Mouse (Mus musculus): ENCODE data around the gene Gm3435.
"Not testable (repeated sequence)": the region's sequence is repeated elsewhere in the genome, so short reads cannot be mapped to it uniquely, and the experiment has no call there.

The Gm3435 gene

DNA sequence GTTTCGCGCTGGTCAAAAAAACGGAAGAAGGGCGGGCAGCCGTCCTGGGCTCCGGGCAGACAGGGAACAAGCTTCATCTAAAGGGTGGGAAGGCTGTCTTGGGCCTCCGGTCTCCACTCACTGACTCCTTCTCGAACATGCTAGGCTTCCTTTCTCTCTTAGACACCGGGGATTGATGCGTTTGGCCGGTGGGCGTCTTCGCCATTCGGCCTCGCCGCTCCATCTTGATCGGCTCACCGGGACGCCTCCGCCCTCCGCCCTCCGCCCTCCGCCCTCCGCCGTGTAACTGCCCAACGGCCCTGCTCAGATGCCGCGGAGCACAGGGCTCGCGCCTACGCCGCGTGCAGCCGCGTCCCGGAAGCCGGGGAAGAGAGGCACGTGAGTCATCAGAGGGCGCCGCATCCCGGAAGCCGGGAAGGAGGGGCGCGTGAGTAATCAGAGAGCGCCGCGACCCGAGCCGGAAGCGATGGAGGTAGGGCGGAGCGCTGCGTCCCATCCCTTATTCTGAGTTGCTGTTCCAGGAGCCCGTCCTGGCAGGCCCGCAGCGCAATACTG is 31.3 kb downstream of the Gm3435 start, which contains the start of the genes Ermard, Tcte3 and Gm3448:
Gene Ermard, plus strand, starts transcription at position 34 of the 555 bp plus-strand sequence.
Gene Tcte3, minus strand, starts transcription at position 314 of the 555 bp plus-strand sequence.
Gene Gm3448, minus strand, starts transcription at position 363 of the 555 bp plus-strand sequence.
- DNase-seq, result peak; percentile 44

DNA sequence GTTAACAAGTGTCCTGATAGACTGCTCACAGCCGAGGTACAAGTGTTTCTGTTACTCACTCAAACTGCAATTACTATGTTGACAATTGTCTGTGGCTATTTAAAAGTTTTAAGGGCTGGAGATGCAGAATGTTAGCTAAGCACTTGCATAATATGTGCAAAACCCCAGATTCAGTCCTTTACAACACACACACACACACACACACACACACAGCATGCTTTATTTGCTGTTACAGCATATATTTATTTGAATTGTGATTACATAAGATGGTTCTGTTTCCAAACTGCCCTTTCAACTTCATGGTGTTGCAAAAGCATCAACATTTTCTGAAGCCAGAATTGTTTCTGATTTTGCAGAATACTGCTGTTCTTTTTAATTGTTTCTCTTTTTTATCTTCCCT is 40.4 kb downstream of the Gm3435 start:
- not testable (repeated sequence) for DNase-seq

DNA sequence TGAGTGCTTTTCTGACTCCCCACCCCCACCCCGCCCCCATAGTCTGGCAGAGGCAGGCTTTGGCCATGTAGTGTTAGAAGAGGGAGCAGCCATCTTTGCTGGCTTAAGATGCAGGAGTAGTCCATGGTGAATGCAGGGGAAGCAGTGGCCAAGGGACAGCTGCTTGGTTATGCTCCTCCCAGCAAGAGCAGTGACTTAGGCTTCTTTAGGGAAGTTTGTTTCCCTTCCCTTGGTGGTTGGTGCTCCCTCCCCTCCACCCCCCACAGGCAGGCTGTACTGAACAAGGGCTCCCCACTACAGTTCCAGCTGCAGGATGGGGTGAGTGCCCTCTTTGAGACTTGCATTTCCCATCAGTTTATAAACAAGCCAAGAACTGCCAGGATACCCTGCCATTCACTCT is 42.8 kb downstream of the Gm3435 start:
- DNase-seq, result not testable (repeated sequence)

DNA sequence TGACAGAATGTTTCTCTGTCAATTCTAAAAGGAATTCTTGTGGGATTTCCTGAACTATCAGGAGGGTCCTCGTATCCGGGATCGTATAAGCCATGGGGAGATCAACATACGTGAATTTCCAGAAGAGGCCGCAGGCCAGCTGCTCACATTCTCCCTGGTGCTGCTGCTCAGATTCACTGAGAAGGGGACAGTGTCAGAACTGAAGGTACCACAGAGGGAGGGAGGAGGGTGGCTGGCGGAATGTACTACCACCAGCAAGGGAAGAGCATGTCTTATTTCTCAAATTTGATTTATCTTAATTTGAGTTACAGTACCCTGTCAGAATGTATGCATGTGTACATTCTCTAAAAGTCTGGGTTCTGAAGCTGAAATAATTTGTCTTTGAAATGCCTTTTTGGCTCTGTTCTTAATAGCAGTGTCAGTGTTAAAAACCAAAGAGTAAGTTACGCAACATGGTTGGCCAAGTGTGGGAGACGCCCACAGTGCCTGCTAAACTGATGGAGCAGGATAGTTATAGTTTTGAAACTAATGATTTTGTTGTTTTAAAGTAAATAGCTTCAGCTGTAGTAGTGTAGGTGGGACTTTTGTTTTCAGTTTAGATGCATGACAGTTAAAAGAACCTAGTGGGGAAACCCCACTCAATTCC is 43.3 kb downstream of the Gm3435 start:
- DNase-seq, result not testable (repeated sequence)

DNA sequence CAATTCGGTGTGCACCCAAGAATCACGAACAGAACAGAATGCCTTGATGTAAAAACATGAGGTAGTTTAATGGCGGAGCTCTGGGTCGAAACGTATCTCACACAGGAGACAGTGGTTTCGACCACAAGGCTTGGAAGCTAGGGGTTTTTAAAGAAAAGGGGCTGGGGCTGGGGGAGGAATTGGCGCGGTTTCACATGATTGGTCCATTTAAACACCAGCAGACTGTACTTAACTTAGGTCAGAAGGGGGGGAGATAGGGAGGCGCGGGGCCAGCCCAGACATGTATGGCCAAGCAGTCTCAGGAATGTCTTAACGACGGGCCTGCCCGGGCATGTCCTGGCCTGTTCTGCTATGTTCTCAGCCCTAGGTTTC is 43.8 kb downstream of the Gm3435 start:
- not testable (repeated sequence) for DNase-seq

DNA sequence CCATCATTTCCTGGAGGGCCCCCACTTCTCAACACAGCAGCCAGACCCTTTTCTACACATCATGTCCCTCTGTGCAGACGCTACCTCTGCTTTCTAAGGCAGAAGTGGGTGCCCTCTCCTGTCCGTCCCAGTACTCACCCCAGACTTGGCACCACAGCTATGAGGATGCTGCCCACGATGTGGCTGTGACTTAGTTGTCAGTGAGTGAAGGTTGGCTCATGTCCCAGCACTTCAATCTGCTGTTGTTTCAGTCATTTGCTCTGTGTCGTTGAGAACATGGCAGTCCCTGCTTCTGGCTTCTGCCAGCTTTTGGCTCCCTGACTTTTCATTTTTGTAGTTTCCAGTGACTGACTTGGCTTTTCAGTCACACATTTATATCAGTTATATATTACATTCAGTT is 45.9 kb downstream of the Gm3435 start:
- no peak for DNase-seq

DNA sequence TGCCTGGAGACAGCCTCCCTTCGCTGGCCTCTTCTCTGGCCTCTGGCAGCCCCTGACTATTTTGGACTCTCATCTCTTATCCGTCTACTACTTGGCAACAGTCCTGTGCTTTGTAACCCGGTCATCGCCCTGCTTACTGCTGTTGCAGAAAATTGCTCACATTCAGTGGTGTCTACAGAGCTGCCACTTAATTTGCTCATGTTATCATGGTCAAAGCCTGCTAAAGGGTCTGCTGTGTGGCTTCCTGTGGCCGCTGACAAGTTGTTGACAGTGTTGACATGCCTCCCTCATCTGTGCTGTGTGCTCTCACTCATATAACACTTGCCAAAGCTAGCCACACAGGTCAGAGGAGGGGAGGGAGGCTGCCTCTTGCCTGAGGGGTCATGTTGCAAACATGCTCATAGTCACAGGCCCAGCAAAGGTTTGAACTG is 48.2 kb downstream of the Gm3435 start:
- DNase-seq, result no peak

DNA sequence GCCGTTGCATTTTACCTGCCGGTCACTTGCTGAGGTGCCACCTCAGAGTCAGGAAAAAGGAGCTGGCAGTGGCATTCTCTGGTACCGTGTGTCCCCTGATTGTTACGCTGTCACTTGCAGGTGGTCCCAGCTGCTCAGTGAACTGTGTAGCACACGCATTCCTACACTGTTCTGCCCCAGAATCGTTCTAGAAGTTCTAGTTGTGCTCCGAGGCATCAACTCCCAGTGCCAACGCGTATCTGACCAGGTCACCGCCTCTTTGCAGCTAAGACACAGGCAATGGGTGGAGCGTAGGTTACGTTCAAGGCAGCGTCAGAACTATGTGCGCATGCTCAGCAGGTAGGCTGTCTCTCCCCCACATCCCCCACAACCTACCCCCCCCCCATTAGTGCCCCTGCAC is 49.7 kb downstream of the Gm3435 start:
- DNase-seq, result no peak

DNA sequence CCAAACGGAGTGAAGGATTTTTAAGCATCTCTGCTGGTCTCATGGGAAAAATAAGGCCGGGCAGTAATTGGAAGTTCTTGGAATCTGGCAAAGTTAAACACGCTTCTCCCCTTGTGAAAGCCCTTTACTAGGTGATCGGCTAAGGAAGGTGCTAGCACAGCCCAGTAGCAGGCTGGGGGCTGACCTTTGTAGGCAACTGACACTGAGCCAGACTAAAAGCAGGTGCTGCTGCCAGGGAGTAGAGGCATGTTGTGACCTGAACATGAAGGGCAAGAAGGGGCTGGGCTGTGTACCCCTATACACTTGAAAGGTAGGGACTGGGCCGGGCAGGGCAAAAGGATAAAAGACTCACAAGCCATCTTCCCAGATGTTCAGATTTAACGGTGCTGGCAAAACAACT is 50.4 kb downstream of the Gm3435 start:
- DNase-seq, result no peak

DNA sequence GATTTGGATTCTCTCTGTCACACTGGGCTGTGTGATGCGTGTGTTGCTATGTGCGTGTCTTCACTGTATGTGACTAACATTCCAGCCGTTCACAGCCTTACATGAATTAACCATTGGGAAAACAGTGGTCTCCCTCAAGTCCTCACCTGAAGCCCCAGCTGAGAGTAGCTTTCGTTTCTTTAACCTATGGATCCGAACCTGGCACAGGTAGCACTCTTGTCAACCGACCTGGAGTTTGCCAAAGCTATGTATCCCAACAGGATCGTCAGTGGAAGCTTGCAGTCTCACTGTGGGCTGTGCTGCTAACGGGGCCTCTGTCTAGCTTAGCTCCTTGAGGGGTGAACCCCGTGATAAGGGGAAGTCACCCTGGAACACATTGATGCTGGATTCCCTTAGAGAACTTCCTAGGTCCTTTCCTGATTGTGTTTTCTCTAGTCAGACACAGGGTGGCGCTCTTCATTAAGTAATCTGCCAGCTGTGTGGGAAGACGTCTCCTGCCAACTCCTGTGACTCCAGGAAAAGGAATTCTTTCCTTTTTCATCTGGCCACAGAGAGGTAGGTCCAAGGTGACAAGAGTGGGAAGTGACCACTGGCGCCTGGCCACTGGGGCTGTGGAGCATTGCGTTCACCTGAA is 55.5 kb downstream of the Gm3435 start:
- peak; percentile 56 for DNase-seq

DNA sequence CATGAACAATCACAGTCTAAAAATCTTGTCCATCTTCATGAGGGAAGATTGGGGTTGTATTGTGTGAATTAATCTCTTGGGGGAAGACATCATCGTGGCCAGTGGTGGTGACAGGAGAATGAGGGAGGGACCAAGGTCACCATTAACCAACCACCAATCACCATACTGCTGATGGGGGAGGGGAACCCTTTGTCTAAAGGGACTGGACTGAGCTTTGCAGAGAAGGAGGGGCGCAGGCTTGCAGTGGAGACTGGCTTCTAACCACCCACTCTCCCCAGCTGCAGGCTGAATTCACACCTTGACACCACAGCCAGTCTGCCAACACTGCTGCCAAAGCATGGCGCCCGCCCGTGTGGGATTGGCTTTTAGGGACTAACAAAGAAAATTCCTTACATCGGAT is 56.1 kb downstream of the Gm3435 start:
- no peak for DNase-seq

DNA sequence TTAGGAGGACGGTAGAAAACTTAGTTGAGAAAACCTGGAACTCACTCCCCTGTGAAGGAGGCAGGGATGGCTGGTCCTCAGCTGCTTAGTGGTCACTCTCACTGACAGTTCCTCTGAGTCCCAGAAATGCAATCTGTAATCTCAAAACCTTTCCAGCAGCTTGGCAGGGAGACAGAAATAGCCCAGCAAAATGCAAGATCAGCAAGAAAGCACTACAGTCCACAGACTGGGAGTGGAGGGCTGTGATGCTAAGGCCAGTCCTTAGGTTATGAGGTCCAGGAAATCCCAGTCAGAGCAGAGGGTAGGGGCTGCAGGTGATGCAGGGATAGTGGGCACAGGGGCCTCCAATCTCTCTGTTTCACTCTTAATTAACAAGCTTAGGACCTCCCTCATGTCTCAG is 56.9 kb downstream of the Gm3435 start:
- no peak for DNase-seq

DNA sequence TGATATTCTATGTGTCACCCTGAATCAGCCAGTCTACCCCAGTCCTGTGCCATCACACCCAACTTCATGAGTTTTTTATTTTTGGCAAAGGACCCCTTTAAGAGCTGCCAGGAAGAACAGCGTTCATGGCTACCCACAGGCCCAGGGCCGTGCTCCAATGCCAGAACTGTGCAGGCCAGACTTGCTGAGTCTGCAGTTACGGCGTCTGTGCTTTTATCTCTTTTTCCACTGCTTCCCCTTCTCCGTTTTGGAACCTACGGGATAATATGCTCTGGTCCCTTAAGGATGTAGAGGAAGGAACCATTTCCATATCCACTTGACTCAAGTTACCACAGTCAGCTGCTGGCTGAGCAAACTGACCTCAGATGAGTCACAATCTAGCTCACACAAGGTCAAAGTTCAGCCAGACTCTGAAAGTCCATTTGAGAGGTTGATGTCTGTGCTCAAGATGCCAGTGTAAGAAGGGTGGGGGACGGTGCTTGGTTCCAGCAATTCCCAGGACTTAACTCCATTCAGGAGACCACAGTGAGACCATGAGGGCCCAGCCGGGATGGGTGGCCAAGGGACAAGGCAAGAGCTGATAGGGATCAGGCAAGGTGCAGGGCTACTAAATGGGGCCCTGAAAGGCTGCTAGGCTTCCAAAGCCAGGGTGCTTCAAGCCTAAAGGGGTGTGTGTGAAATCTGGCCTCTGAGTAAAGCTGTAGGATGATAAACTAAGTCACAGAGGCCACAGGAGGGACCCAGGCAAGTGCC is 58.2 kb downstream of the Gm3435 start:
- DNase-seq, result no peak

DNA sequence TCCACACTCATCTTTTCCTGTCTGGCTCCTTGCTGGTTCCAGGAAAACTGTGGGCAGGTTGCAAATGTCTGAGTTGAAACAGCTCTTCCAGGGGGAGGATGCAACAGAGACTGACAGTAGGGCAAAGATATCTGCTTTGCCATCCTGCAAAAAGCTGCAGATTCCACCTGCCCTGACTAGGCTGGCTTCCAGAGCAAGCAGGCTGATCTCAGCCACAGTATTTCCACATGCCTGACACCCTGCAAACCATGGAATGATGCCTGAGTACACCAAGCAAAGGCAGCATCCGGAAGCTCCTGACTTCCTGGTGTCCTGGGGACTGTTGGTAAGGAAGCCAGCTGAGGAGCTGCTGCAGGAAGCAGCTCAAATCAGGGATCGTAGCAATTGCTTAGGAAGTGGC is 59.1 kb downstream of the Gm3435 start:
- no peak for DNase-seq
